Mouse (Mus musculus): ENCODE results near the gene Rbfox1. TPM values are rescaled to one million over a fixed set of nuclear protein-coding genes. Genes with fewer than 3 reads are reported as not detected.

Rbfox1 gene
- polyA plus RNA-seq, 1 experiment from 2014 or later, result 2.2 TPM

- Histone ChIP-seq H3K27ac (ENCODE audit: poor library complexity, severe bottlenecking) (no peak overlapping the region), H3K9me3 (replicated peaks) (no peaks in the 10 kb centered on the region), H3K27me3 (replicated peaks) (no peaks in the 10 kb centered on the region), H3K4me1 (replicated peaks) (no peaks in the 10 kb centered on the region), H3K36me3 (no peaks in the 10 kb centered on the region), H3K4me2 (no peak overlapping the region), H3K9ac (no peak overlapping the region), H3K4me3 (no peak overlapping the region)
- no peak for ATAC-seq (ENCODE audit: insufficient number of reproducible peaks, low FRiP score)
- 68% methylated on average over 2 of the region's 2 CpGs for WGBS
Observed at GRCm38 (mm10) chr16:6949666-6950065, 1064.5 kb downstream of the Rbfox1 start.

DNA sequence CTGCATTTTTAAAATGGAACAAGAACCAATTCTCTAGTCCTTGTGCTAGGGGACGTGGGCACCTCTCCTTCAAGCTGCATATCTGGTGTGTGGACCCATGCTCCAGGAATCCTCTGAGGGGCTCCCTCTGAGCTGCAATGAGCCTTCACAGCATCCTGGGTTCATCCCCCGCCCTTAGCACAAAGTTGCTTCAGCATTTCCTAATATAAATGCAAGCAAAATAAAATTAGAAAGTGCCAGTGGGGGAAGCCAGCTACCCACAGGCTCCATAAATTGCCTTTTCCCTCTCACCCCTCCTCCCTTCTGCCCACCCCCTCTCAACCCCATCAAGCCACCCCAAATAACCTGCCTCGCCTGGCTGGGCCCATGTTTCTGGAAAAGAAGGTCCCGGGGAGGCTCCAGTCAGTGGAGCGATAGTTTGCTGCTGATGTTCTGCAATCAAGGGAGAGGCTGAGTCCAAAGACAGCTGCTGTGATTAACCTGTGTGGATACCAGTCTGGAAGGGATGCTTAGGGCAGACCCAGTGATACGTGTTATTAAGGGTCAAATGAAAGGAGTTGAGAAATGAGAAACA is 1070.0 kb downstream of the Rbfox1 start:
- WGBS, result 73% methylated on average over 6 of the region's 6 CpGs
- H3K4me1 ChIP-seq (replicated peaks), result no peaks in the 10 kb centered on the region
- no peaks in the 10 kb centered on the region for H3K27me3 ChIP-seq (replicated peaks)
- ATAC-seq (ENCODE audit: insufficient number of reproducible peaks, low FRiP score), result no peak
- no peaks in the 10 kb centered on the region for H3K9me3 ChIP-seq (replicated peaks)
- no peak overlapping the region for H3K4me2 ChIP-seq
- no peak overlapping the region for H3K9ac ChIP-seq
- H3K27ac ChIP-seq (ENCODE audit: poor library complexity, severe bottlenecking), result no peak overlapping the region
- H3K36me3 ChIP-seq, result no peaks in the 10 kb centered on the region
- no peak overlapping the region for H3K4me3 ChIP-seq

GRCm38 (mm10) chr16:6961931-6962379 is 1076.8 kb downstream of the Rbfox1 start:
- H3K9ac ChIP-seq, result no peak overlapping the region
- H3K9me3 ChIP-seq (replicated peaks), result no peaks in the 10 kb centered on the region
- 60% methylated on average over 2 of the region's 2 CpGs for WGBS
- no peak overlapping the region for H3K4me2 ChIP-seq
- no peak overlapping the region for H3K27ac ChIP-seq (ENCODE audit: poor library complexity, severe bottlenecking)
- no peaks in the 10 kb centered on the region for H3K27me3 ChIP-seq (replicated peaks)
- H3K4me3 ChIP-seq, result no peak overlapping the region
- no peaks in the 10 kb centered on the region for H3K4me1 ChIP-seq (replicated peaks)
- no peak for ATAC-seq (ENCODE audit: insufficient number of reproducible peaks, low FRiP score)
- H3K36me3 ChIP-seq, result no peaks in the 10 kb centered on the region

DNA sequence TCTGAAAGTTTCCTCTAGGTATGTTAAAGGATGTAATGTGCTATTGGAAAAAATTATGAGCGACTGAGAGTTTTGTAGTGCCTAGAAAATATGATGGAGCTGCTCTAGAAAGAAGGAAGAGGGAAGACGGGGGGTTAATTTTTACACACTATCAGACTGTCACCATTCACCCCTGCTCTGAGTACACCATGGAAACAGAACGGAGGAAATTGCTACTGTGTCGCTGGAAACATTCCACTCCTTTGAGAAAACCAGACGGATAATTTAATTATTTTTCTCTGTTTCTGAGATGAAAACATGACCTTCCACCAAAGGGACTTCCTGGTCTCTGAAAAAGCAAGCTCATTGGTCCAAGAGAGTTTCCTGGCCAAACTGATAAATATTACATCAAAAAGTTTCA is 1077.4 kb downstream of the Rbfox1 start:
- no peaks in the 10 kb centered on the region for H3K4me1 ChIP-seq (replicated peaks)
- H3K36me3 ChIP-seq, result no peaks in the 10 kb centered on the region
- no peak overlapping the region for H3K4me3 ChIP-seq
- no peaks in the 10 kb centered on the region for H3K9me3 ChIP-seq (replicated peaks)
- ATAC-seq (ENCODE audit: insufficient number of reproducible peaks, low FRiP score), result 0 out of 2 replicates have a peak, but pooled peaks have one; percentile 33
- no peak overlapping the region for H3K27ac ChIP-seq (ENCODE audit: poor library complexity, severe bottlenecking)
- H3K27me3 ChIP-seq (replicated peaks), result no peaks in the 10 kb centered on the region
- no peak overlapping the region for H3K9ac ChIP-seq
- no peak overlapping the region for H3K4me2 ChIP-seq
- WGBS, result 41% methylated on average over 5 of the region's 5 CpGs

DNA sequence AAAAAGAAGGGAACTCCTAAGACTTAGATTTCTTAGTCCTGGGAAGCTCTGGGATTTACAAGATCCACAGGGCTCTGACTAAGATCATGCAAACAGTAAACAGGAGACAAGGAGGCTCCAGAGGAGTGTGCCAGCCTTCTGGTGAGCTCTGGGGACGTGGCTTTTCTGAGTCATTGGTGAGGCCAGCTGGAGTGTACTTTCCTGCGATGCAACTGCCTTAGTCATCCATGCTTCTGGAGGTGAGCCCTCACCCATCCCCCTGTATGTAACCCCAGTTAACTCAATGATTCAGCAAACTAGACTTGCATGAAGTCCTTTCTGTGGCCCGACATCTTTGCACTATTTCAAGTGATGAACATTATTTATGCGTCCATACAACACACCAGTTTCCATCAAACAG is 1078.4 kb downstream of the Rbfox1 start:
- no peak for ATAC-seq (ENCODE audit: insufficient number of reproducible peaks, low FRiP score)
- 56% methylated on average over 4 of the region's 4 CpGs for WGBS

DNA sequence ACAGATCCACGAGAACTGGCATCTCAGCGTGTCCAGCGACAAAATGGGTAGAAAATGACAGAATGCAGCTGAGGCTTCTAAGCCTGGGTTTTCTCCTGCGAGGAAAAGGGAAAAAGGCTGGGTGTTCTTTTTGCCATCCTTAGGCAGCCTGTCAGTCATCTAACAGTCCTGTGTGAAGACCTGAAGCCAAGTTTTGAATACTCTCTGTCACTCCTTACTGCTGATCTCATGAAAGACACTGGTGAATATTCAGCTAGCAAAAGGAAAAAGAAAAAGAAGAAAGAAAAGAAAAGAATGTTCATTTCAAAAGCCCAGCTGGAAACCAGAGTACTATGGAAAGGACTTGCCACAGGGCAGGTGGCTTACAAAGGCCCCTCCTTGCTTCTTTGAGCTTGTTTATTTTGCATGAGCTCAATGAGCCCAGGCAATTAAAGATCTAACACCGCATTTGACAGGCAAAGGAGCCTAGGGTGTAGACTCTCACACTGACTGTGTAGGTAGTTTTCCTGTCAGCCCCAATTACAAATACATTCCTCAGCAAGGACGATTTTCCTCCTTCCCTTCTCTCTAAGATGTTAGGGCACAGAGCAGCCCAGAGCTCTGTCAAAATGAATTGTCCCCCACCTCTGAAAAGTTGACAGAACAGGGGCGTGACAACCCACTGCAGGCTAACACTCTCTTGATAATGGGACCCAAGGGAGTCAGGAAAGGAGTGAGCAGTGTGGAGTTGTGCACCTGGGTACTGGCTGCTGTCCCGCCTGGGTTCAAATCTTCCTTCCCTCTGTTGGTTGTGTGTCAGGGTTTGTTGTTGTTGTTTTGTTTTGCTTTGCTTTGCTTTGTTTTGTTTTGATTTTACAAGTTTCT is 1079.8 kb downstream of the Rbfox1 start:
- WGBS, result 13% methylated on average over 8 of the region's 8 CpGs

More for the DNA sequence above, 1078.4 kb downstream of the Rbfox1 start:
- Histone ChIP-seq H3K4me3 (no peak overlapping the region), H3K9me3 (replicated peaks) (no peaks in the 10 kb centered on the region), H3K27me3 (replicated peaks) (no peaks in the 10 kb centered on the region), H3K27ac (ENCODE audit: poor library complexity, severe bottlenecking) (no peak overlapping the region), H3K4me1 (replicated peaks) (no peaks in the 10 kb centered on the region), H3K4me2 (no peak overlapping the region), H3K36me3 (no peaks in the 10 kb centered on the region), H3K9ac (no peak overlapping the region)

DNA sequence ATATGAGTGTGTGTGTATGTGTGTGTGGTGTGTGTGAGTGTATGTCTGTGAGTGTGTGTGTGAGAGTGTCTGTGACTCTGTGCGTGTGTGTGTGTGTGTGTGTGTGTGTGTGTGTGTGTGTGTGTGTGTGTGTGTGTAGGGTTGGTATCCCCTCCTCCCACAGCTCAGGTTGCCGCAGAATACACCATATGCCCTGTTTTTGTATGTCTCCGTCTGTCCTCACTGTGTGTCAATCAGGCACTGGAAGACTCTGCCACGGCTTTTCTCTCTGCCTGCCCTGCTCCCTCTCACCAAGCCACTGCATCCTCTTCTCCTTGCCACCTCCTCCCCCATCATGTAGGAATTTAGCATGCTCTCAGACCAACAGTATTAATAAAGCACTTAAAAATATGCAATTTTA is 1084.8 kb downstream of the Rbfox1 start:
- Histone ChIP-seq H3K4me2 (no peak overlapping the region), H3K4me1 (replicated peaks) (0 out of 2 replicates have a peak, but pooled peaks cover 5% of the 10 kb centered on the region), H3K36me3 (no peaks in the 10 kb centered on the region), H3K9ac (no peak overlapping the region), H3K27ac (ENCODE audit: poor library complexity, severe bottlenecking) (no peak overlapping the region), H3K27me3 (replicated peaks) (no peaks in the 10 kb centered on the region), H3K9me3 (replicated peaks) (no peaks in the 10 kb centered on the region), H3K4me3 (no peak overlapping the region)
- WGBS, result 72% methylated on average over 3 of the region's 4 CpGs
- ATAC-seq (ENCODE audit: insufficient number of reproducible peaks, low FRiP score), result no peak

More for the DNA sequence above, 1079.8 kb downstream of the Rbfox1 start:
- H3K36me3 ChIP-seq, result no peaks in the 10 kb centered on the region
- H3K9ac ChIP-seq, result no peak overlapping the region
- H3K4me2 ChIP-seq, result no peak overlapping the region
- no peaks in the 10 kb centered on the region for H3K27me3 ChIP-seq (replicated peaks)
- H3K27ac ChIP-seq (ENCODE audit: poor library complexity, severe bottlenecking), result no peak overlapping the region
- no peak overlapping the region for H3K4me3 ChIP-seq
- no peaks in the 10 kb centered on the region for H3K9me3 ChIP-seq (replicated peaks)
- ATAC-seq (ENCODE audit: insufficient number of reproducible peaks, low FRiP score), result no peak
- H3K4me1 ChIP-seq (replicated peaks), result no peaks in the 10 kb centered on the region

DNA sequence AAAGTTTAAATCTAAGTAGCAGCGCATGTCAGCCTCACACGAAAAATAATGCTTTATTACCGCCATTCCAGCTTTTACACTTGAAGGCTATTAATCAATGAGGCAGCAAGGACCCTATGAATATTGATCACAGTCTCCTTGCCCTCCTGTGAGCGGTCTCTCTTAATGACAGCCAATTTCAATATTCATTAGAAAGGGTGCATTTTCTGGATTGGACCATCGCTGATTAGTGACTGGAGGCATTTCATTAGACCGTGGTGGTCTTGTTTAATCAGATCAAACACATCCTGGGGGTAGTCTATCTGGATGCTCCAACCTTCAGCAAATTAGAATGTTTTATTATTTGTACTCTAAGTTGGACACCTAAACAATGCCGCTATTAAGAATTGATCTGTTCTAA is 1091.2 kb downstream of the Rbfox1 start:
- Histone ChIP-seq H3K27ac (ENCODE audit: poor library complexity, severe bottlenecking) (no peak overlapping the region), H3K9ac (no peak overlapping the region), H3K9me3 (replicated peaks) (no peaks in the 10 kb centered on the region), H3K4me3 (no peak overlapping the region), H3K27me3 (replicated peaks) (no peaks in the 10 kb centered on the region), H3K36me3 (no peaks in the 10 kb centered on the region), H3K4me1 (replicated peaks) (peaks cover 12% of the 10 kb centered on the region; the same call in 1 of the 2 replicates), H3K4me2 (no peak overlapping the region)
- no peak for ATAC-seq (ENCODE audit: insufficient number of reproducible peaks, low FRiP score)
- 88% methylated on average over 7 of the region's 7 CpGs for WGBS

DNA sequence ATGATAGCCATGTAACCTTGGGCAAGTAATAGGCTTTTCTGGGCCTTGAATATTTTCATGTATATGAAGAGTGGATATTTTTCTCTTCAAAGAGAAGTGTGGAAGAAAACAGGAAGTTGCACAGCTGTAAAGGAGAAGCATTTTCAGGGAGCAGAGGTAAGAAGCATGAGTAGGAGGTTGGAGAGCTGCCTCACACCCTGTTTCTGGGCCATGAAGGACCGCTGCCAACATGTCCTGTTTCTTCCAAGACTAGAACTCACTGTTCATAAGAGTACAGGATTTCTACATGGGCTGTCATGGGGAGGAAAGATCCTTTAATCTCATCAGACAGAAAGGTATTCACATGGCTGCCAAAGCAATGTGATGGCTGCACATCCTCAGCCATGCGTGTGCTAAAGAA is 1098.8 kb downstream of the Rbfox1 start:
- ATAC-seq (ENCODE audit: insufficient number of reproducible peaks, low FRiP score), result no peak
- Histone ChIP-seq H3K4me2 (no peak overlapping the region), H3K4me1 (replicated peaks) (no peaks in the 10 kb centered on the region), H3K9me3 (replicated peaks) (no peaks in the 10 kb centered on the region), H3K27ac (ENCODE audit: poor library complexity, severe bottlenecking) (no peak overlapping the region), H3K4me3 (no peak overlapping the region), H3K27me3 (replicated peaks) (no peaks in the 10 kb centered on the region), H3K36me3 (no peaks in the 10 kb centered on the region), H3K9ac (no peak overlapping the region)
- 83% methylated on average over 2 of the region's 2 CpGs for WGBS

- no peak for ATAC-seq (ENCODE audit: insufficient number of reproducible peaks, low FRiP score)
- Histone ChIP-seq H3K27me3 (replicated peaks) (no peaks in the 10 kb centered on the region), H3K27ac (ENCODE audit: poor library complexity, severe bottlenecking) (no peak overlapping the region), H3K9me3 (replicated peaks) (no peaks in the 10 kb centered on the region), H3K9ac (no peak overlapping the region), H3K4me2 (no peak overlapping the region), H3K4me1 (replicated peaks) (no peaks in the 10 kb centered on the region), H3K4me3 (no peak overlapping the region), H3K36me3 (no peaks in the 10 kb centered on the region)
Observed at GRCm38 (mm10) chr16:6986031-6986430, 1100.9 kb downstream of the Rbfox1 start.

DNA sequence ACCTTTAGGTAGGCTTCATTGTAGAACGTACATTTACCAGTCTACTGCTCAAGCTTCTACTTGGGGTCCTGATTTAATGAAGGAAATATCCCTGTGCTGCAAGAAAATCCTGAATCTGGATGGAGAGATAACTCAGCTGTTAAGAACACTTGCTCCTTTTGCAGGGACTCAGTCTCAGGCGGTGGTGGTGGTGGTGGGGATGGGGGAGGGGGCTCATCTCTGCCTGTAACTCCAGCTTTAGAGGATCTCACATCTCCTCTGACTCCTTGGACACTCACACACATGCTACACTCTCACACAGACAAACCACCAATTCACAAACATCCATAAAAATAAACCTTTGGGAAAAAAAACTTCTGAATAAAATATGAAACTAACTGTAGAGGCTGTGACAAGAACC is 1101.3 kb downstream of the Rbfox1 start:
- H3K27ac ChIP-seq (ENCODE audit: poor library complexity, severe bottlenecking), result no peak overlapping the region
- no peaks in the 10 kb centered on the region for H3K4me1 ChIP-seq (replicated peaks)
- no peak for ATAC-seq (ENCODE audit: insufficient number of reproducible peaks, low FRiP score)
- WGBS, result 65% methylated on average over 2 of the region's 2 CpGs
- H3K36me3 ChIP-seq, result no peaks in the 10 kb centered on the region
- no peak overlapping the region for H3K4me3 ChIP-seq
- no peak overlapping the region for H3K9ac ChIP-seq
- peaks cover 3% of the 10 kb centered on the region; the same call in 1 of the 2 replicates for H3K9me3 ChIP-seq (replicated peaks)
- no peaks in the 10 kb centered on the region for H3K27me3 ChIP-seq (replicated peaks)
- H3K4me2 ChIP-seq, result no peak overlapping the region
